ENCODE assay signal across 8 mouse cellular contexts in genomic region chr9:21803986-21804644, GRCm38 (mm10). TPM values are rescaled to one million over a fixed set of nuclear protein-coding genes. Genes with fewer than 3 reads are reported as not detected.
DNase-seq lines count a peak whose midpoint lies in the region; ATAC-seq lines count a peak whose summit lies in the region.

No protein-coding gene starts in this region.

- intact Hi-C loops in left cerebral cortex, postnatal 25 days (cut with DNase I): loop anchor here (2.0 to 5.0 kb wide), 2 partner anchors 117 to 201 kb away; no protein-coding TSS in a partner anchor

- H3K27me3 ChIP-seq in intestine, embryonic 15.5 days (replicated peaks): no peaks in the 10 kb centered on the region
- H3K27me3 ChIP-seq in midbrain, embryonic 11.5 days (ENCODE audit: control insufficient read depth, insufficient read depth, low read length): no peaks in the 10 kb centered on the region

- no peak overlapping the region for H3K4me3 ChIP-seq in intestine, embryonic 15.5 days (replicated peaks)
- no peak overlapping the region for H3K4me3 ChIP-seq in midbrain, embryonic 11.5 days (ENCODE audit: low read depth, low read length)

- peak; percentile 92 to 96 for DNase-seq in adrenal gland, adult (ENCODE audit: inconsistent age in 2 of 2, low spot score in 1 of 2)
- DNase-seq in embryo, embryonic 10.5 days (ENCODE audit: low spot score): peak; percentile 91
- DNase-seq in gastrocnemius, postnatal 25 days: peak; percentile 68
- DNase-seq in left cerebral cortex, postnatal 25 days (ENCODE audit: low spot score in 2 of 2): peak; percentile 82 to 94
- peak; percentile 97 for DNase-seq in midbrain, embryonic 11.5 days (ENCODE audit: low spot score, missing footprints)
- DNase-seq in right cerebral cortex, postnatal 4 days: peak; percentile 78
- DNase-seq in yolk sac, embryonic 10.5 days (ENCODE audit: low spot score): peak; percentile 53

- peak overlapping the region; percentile 2; the same call in 1 of the 2 replicates for H3K9ac ChIP-seq in intestine, embryonic 15.5 days
- no peak overlapping the region for H3K9ac ChIP-seq in midbrain, embryonic 11.5 days (ENCODE audit: low read length)

- H3K4me2 ChIP-seq in intestine, embryonic 15.5 days (replicated peaks): peak overlapping the region; percentile 17; the same call in 1 of the 2 replicates
- no peak overlapping the region; the same call in 1 of the 2 replicates for H3K4me2 ChIP-seq in midbrain, embryonic 11.5 days

- peaks cover 7% of the 10 kb centered on the region; the same call in 1 of the 2 replicates for H3K36me3 ChIP-seq in intestine, embryonic 15.5 days
- no peaks in the 10 kb centered on the region for H3K36me3 ChIP-seq in midbrain, embryonic 11.5 days (ENCODE audit: control insufficient read depth, insufficient read depth, low read length)

- H3K27ac ChIP-seq in intestine, embryonic 15.5 days: peak overlapping the region; percentile 44
- H3K27ac ChIP-seq in midbrain, embryonic 11.5 days (ENCODE audit: low read depth, low read length): no peak overlapping the region

- peak; percentile 93 for ATAC-seq in intestine, embryonic 15.5 days
- peak; percentile 94 for ATAC-seq in midbrain, embryonic 11.5 days (ENCODE audit: low FRiP score)

- 33% methylated on average over 13 of the region's 13 CpGs for WGBS in intestine, embryonic 15.5 days
- 51% methylated on average over 13 of the region's 13 CpGs for WGBS in midbrain, embryonic 11.5 days

- H3K9me3 ChIP-seq in intestine, embryonic 15.5 days: no peaks in the 10 kb centered on the region
- H3K9me3 ChIP-seq in midbrain, embryonic 11.5 days (ENCODE audit: control insufficient read depth, low read length): no peaks in the 10 kb centered on the region

- H3K4me1 ChIP-seq in intestine, embryonic 15.5 days (replicated peaks): peaks cover 8% of the 10 kb centered on the region
- H3K4me1 ChIP-seq in midbrain, embryonic 11.5 days (ENCODE audit: control insufficient read depth, insufficient read depth, low read length): 0 out of 2 replicates have a peak, but pooled peaks cover 3% of the 10 kb centered on the region

RNA-seq across cellular contexts. Expression of gene Kank2, which starts 5.6 kb away (rescaled TPM):
- total RNA-seq in gastrocnemius, postnatal 25 days (2021): 10 to 100 TPM; 14.3 to 17.5 TPM
- polyA plus RNA-seq in intestine, embryonic 15.5 days (2015; fragmentation: Nextera tagmentation; extraction: Ambion mirVana): 16.3 and 16.7 TPM in 2 replicates
- 1 to 10 TPM; 7.4 to 7.5 TPM for total RNA-seq in left cerebral cortex, postnatal 25 days (2021)
- 3.5 and 3.9 TPM in 2 replicates for polyA plus RNA-seq in midbrain, embryonic 11.5 days (2014; fragmentation: Nextera tagmentation; extraction: Ambion mirVana)

RNA-seq across cellular contexts. Expression of gene Angptl8, which starts 31.2 kb away (rescaled TPM):
- under 1 TPM in 1 of 2 experiments, not detected in 1; 0.43 TPM for total RNA-seq in gastrocnemius, postnatal 25 days (2021)
- polyA plus RNA-seq in intestine, embryonic 15.5 days (2015; fragmentation: Nextera tagmentation; extraction: Ambion mirVana): 8.2 and 12.0 TPM in 2 replicates
- not detected for total RNA-seq in left cerebral cortex, postnatal 25 days (2021)
- 0.19 and 0.22 TPM in 2 replicates for polyA plus RNA-seq in midbrain, embryonic 11.5 days (2014; fragmentation: Nextera tagmentation; extraction: Ambion mirVana)

RNA-seq across cellular contexts. Expression of gene Spc24, which starts 44.0 kb away (rescaled TPM):
- 1 to 10 TPM in 1 of 2 experiments, under 1 TPM in 1; 0.77 to 2.2 TPM for total RNA-seq in gastrocnemius, postnatal 25 days (2021)
- polyA plus RNA-seq in intestine, embryonic 15.5 days (2015; fragmentation: Nextera tagmentation; extraction: Ambion mirVana): 94.2 and 107 TPM in 2 replicates
- 1 to 10 TPM; 1.6 to 1.7 TPM for total RNA-seq in left cerebral cortex, postnatal 25 days (2021)
- 91.3 and 115 TPM in 2 replicates for polyA plus RNA-seq in midbrain, embryonic 11.5 days (2014; fragmentation: Nextera tagmentation; extraction: Ambion mirVana)

RNA-seq across cellular contexts. Expression of gene Dock6, which starts 48.3 kb away (rescaled TPM):
- total RNA-seq in gastrocnemius, postnatal 25 days (2021): 10 to 100 TPM; 10.7 to 14.7 TPM
- 26.9 and 30.7 TPM in 2 replicates for polyA plus RNA-seq in intestine, embryonic 15.5 days (2015; fragmentation: Nextera tagmentation; extraction: Ambion mirVana)
- total RNA-seq in left cerebral cortex, postnatal 25 days (2021): 10 to 100 TPM; 15.7 to 16.3 TPM
- polyA plus RNA-seq in midbrain, embryonic 11.5 days (2014; fragmentation: Nextera tagmentation; extraction: Ambion mirVana): 15.1 and 15.9 TPM in 2 replicates
